Mouse (Mus musculus): ENCODE results near the gene Palm2. TPM values are rescaled to one million over a fixed set of nuclear protein-coding genes. Genes with fewer than 3 reads are reported as not detected.
"Not testable (repeated sequence)": the region's sequence is repeated elsewhere in the genome, so short reads cannot be mapped to it uniquely, and the experiment has no call there.

The Palm2 gene
- polyA plus RNA-seq (2012; rRNA removed), result 2.3 and 2.7 TPM in 2 replicates
- polyA plus RNA-seq (2014; fragmentation: Nextera tagmentation; extraction: Ambion mirVana), result 5.3 and 9.4 TPM in 2 replicates

GRCm38 (mm10) chr4:57433941-57434704 is at the start of gene Palm2:
Palm2 (plus strand) TSS chr4:57434247.
- Histone ChIP-seq H3K27ac (replicated peaks; ENCODE audit: low read depth, low read length) (no peak within 1 kb of the TSS), H3K36me3 (ENCODE audit: control insufficient read depth, insufficient read depth, low read length) (no peaks in the 10 kb centered on the region), H3K9ac (ENCODE audit: low read depth, low read length, severe bottlenecking) (peak within 1 kb of the TSS; percentile 62), H3K9me3 (ENCODE audit: control insufficient read depth, low read length) (no peaks in the 10 kb centered on the region), H3K4me1 (ENCODE audit: control insufficient read depth, insufficient read depth, low read length) (peaks cover 4% of the 10 kb centered on the region), H3K27me3 (ENCODE audit: control insufficient read depth, insufficient read depth, low read length) (peaks cover 24% of the 10 kb centered on the region; the same call in 1 of the 2 replicates), H3K4me2 (replicated peaks; ENCODE audit: low read depth, low read length, severe bottlenecking) (peak within 1 kb of the TSS; percentile 100), H3K4me3 (replicated peaks; ENCODE audit: low read length) (peak within 1 kb of the TSS; percentile 61)
- DNase-seq (ENCODE audit: low spot score) (peak; percentile 71), ATAC-seq (ENCODE audit: low FRiP score, low read depth) (peak; percentile 83)
- WGBS, result under 1% methylated on average over 55 of the region's 67 CpGs
- TF ChIP-seq POLR2A (IDR thresholded peaks at IDR 0.05; ENCODE audit: borderline replicate concordance, extremely low read depth, insufficient read depth, insufficient read length), result no peak

- Histone ChIP-seq H3K27me3 (ENCODE audit: control insufficient read depth, insufficient read depth, low read length) (no peaks in the 10 kb centered on the region), H3K4me2 (replicated peaks; ENCODE audit: low read depth, low read length, severe bottlenecking) (no peak overlapping the region), H3K4me1 (ENCODE audit: control insufficient read depth, insufficient read depth, low read length) (no peaks in the 10 kb centered on the region), H3K27ac (replicated peaks; ENCODE audit: low read depth, low read length) (no peak overlapping the region), H3K4me3 (replicated peaks; ENCODE audit: low read length) (no peak overlapping the region), H3K36me3 (ENCODE audit: control insufficient read depth, insufficient read depth, low read length) (no peaks in the 10 kb centered on the region), H3K9ac (ENCODE audit: low read depth, low read length, severe bottlenecking) (no peak overlapping the region), H3K9me3 (ENCODE audit: control insufficient read depth, low read length) (no peaks in the 10 kb centered on the region)
- ATAC-seq (ENCODE audit: low FRiP score, low read depth) (no peak), DNase-seq (ENCODE audit: low spot score) (no peak)
- no peak for TF ChIP-seq POLR2A (IDR thresholded peaks at IDR 0.05; ENCODE audit: borderline replicate concordance, extremely low read depth, insufficient read depth, insufficient read length)
- 86% methylated on average over 2 of the region's 2 CpGs for WGBS
Measured at GRCm38 (mm10) chr4:57384355-57384754, 49.7 kb upstream of the Palm2 start.

GRCm38 (mm10) chr4:57391103-57391502 is 42.9 kb upstream of the Palm2 start:
- H3K27ac ChIP-seq (replicated peaks; ENCODE audit: low read depth, low read length), result no peak overlapping the region
- ATAC-seq (ENCODE audit: low FRiP score, low read depth), result no peak
- H3K36me3 ChIP-seq (ENCODE audit: control insufficient read depth, insufficient read depth, low read length), result no peaks in the 10 kb centered on the region
- H3K4me3 ChIP-seq (replicated peaks; ENCODE audit: low read length), result no peak overlapping the region
- TF ChIP-seq POLR2A (IDR thresholded peaks at IDR 0.05; ENCODE audit: borderline replicate concordance, extremely low read depth, insufficient read depth, insufficient read length), result no peak
- no peaks in the 10 kb centered on the region for H3K27me3 ChIP-seq (ENCODE audit: control insufficient read depth, insufficient read depth, low read length)
- DNase-seq (ENCODE audit: low spot score), result peak; percentile 5
- no peak overlapping the region for H3K4me2 ChIP-seq (replicated peaks; ENCODE audit: low read depth, low read length, severe bottlenecking)
- 60% methylated on average over 8 of the region's 8 CpGs for WGBS
- H3K9me3 ChIP-seq (ENCODE audit: control insufficient read depth, low read length), result no peaks in the 10 kb centered on the region
- H3K9ac ChIP-seq (ENCODE audit: low read depth, low read length, severe bottlenecking), result no peak overlapping the region
- no peaks in the 10 kb centered on the region for H3K4me1 ChIP-seq (ENCODE audit: control insufficient read depth, insufficient read depth, low read length)

- H3K9ac ChIP-seq (ENCODE audit: low read depth, low read length, severe bottlenecking), result no peak overlapping the region
- H3K4me3 ChIP-seq (replicated peaks; ENCODE audit: low read length), result no peak overlapping the region
- H3K4me1 ChIP-seq (ENCODE audit: control insufficient read depth, insufficient read depth, low read length), result no peaks in the 10 kb centered on the region
- H3K27me3 ChIP-seq (ENCODE audit: control insufficient read depth, insufficient read depth, low read length), result no peaks in the 10 kb centered on the region
- ATAC-seq (ENCODE audit: low FRiP score, low read depth), result no peak
- no peaks in the 10 kb centered on the region for H3K9me3 ChIP-seq (ENCODE audit: control insufficient read depth, low read length)
- H3K27ac ChIP-seq (replicated peaks; ENCODE audit: low read depth, low read length), result no peak overlapping the region
- DNase-seq (ENCODE audit: low spot score), result no peak
- no peak for TF ChIP-seq POLR2A (IDR thresholded peaks at IDR 0.05; ENCODE audit: borderline replicate concordance, extremely low read depth, insufficient read depth, insufficient read length)
- H3K4me2 ChIP-seq (replicated peaks; ENCODE audit: low read depth, low read length, severe bottlenecking), result no peak overlapping the region
- H3K36me3 ChIP-seq (ENCODE audit: control insufficient read depth, insufficient read depth, low read length), result no peaks in the 10 kb centered on the region
- 74% methylated on average over 9 of the region's 9 CpGs for WGBS
Measured at GRCm38 (mm10) chr4:57396414-57396813, 37.6 kb upstream of the Palm2 start.

GRCm38 (mm10) chr4:57412385-57412784 is 21.7 kb upstream of the Palm2 start:
- H3K36me3 ChIP-seq (ENCODE audit: control insufficient read depth, insufficient read depth, low read length); H3K27ac ChIP-seq (replicated peaks; ENCODE audit: low read depth, low read length); DNase-seq (ENCODE audit: low spot score); H3K4me2 ChIP-seq (replicated peaks; ENCODE audit: low read depth, low read length, severe bottlenecking); H3K4me3 ChIP-seq (replicated peaks; ENCODE audit: low read length); ATAC-seq (ENCODE audit: low FRiP score, low read depth); H3K4me1 ChIP-seq (ENCODE audit: control insufficient read depth, insufficient read depth, low read length); H3K9ac ChIP-seq (ENCODE audit: low read depth, low read length, severe bottlenecking); H3K27me3 ChIP-seq (ENCODE audit: control insufficient read depth, insufficient read depth, low read length); H3K9me3 ChIP-seq (ENCODE audit: control insufficient read depth, low read length): not testable (repeated sequence)
- 52% methylated on average over 6 of the region's 6 CpGs for WGBS

Data from limb, embryonic 14.5 days (tissue).